Mouse (Mus musculus): Measurements from ENCODE around the gene Cd70. TPM values are rescaled to one million over a fixed set of nuclear protein-coding genes. Genes with fewer than 3 reads are reported as not detected.
"Not testable (repeated sequence)": the region's sequence is repeated elsewhere in the genome, so short reads cannot be mapped to it uniquely, and the experiment has no call there.

Cd70 gene
- polyA plus RNA-seq, 1 experiment, result 0.66 TPM

- no peak for DNase-seq (ENCODE audit: extremely low spot score in 1 of 2, low spot score in 1 of 2)
These were observed 13.9 kb downstream of the Cd70 start for GRCm38 (mm10) chr17:57135635-57136034.

GRCm38 (mm10) chr17:57134693-57135092, 14.9 kb downstream of the Cd70 start:
- DNase-seq (ENCODE audit: extremely low spot score in 1 of 2, low spot score in 1 of 2), result no peak

- not testable (repeated sequence) for DNase-seq (ENCODE audit: extremely low spot score in 1 of 2, low spot score in 1 of 2)
These were observed 15.6 kb downstream of the Cd70 start for GRCm38 (mm10) chr17:57134021-57134420.

DNA sequence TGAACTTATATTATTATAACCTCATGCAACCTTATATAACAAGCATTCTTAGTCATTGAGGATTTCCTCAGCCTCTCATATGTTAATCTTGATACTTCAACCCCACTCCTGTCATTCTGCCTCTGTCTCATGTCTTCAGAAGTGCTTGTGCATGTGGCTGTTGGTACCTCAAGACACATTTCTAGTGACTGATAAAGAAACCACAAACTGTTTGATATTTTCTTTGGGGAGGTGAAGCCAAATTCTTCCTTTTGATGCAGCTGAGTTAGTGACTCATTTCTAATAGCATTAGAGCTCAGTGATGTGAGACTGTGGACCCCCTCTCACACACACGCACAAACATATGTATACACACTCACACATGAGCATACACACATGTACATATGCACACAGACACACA, 17.8 kb downstream of the Cd70 start:
- no peak for DNase-seq (ENCODE audit: extremely low spot score in 1 of 2, low spot score in 1 of 2)

DNA sequence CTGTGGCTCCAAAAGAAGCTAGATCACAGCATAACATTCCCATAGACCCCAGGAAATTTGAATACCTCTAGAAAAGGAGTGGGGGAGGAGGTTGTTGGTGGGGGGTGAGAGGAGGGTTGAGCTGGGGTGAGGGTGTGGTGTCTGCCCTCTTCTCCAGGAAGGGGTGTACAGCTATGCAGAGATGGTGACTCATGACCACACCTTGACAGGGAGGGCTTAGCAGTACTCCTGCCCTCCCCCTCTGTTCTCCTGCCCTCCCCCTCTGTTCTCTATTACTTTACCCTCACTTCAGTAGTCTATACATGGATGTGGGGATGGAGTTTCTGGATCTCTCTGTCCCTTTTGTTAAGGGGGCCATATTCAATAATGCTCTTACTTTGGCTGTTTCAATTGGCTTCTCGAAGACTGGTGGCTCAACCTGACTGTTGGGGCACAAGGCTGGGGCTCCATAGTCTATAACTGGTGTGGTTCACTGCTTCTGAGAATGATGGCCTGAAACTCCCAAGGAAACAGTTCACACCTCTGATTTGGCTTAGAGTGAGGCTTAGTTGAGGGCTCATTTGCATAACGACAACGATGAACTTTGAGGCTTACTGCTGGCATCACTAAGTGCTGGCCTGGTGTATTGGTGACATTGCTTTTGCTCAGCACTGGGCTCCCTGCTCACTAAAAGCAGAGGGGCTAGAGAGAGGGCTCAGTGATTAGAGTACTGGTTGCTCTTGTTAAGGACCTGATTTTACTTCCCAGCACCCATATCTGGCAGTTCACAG, 23.5 kb downstream of the Cd70 start:
- DNase-seq (ENCODE audit: extremely low spot score in 1 of 2, low spot score in 1 of 2), result no peak

DNA sequence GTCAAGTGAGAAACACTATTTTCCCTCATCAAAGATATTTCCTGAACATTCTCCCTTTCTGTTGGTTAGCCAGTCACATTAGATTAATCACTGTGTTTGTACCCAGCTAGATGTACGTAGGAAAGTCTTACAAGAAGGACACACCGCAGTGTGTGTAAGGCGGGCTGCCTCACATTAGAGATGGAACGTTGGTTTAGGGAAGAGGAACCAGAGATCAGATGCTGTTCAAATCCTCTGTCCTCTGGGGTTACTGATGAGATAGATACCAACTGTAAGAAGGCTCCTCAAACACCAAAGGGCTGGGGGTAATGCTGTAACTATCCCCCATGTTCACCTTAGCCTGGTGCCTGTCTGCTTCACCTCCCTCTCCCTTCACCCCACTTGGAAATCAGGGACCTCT, 24.8 kb downstream of the Cd70 start:
- no peak for DNase-seq (ENCODE audit: extremely low spot score in 1 of 2, low spot score in 1 of 2)

DNA sequence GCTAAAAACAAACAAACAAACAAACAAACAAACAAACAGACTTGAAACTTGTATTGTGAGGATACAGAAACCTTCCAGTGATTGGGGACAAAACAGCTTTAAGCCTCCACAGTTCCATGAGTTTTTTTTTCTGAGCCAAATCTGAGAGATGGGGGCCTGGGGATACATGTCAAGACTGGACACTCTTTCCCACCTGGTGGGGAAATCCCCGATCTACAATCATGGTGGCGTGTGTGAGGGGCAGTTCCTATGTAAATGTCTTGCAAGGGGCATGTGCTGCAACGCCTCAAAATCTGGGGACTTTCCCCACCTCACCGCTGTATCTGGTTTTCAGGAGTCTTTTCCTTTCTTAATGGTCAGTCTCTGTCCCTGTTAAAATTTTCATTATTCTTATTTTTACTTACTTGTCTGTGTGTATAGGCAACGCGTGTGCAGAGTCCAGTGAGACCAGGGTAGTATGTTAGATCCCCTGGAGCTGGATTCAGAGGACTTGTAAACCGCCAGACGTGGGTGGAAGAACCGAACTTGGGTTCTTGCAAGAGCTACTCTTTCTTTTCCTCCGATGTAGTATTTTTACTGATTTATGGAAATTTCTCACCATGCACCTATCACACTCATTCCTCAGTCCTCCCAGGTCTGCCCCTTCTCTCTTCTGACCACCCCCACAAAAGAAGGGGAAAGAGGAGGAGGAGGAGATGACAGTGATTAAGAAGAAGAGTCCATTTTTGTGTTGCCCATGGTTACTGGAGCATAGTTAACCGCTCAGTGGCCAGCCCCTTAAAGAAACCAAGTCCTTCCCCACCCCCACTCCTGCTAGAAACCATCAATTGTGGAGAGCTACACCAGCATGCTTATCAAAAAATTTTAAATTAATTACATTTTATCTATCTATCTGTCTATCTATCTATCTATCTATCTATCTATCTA, 26.1 kb downstream of the Cd70 start:
- DNase-seq (ENCODE audit: extremely low spot score in 1 of 2, low spot score in 1 of 2), result no peak

DNA sequence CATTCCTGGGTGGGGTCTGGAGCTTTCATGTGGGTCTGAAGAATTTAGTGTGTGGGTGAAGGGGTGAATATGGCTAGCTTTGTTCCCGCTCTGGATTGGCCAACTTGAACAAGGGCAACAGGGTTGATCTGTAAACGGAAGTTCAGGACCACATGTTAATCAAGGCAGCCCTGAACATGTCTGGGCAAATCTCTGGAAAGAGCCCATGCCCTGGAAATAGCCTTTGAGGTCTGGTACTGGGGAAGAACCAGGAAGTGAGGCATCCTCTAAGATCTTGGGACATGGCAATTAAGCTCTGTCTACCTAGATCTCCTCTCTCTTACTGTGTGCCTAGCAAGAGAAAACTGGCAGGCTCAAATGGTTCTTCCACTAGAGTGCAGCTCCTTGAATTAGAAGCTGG, 27.7 kb downstream of the Cd70 start:
- DNase-seq (ENCODE audit: extremely low spot score in 1 of 2, low spot score in 1 of 2), result no peak

DNA sequence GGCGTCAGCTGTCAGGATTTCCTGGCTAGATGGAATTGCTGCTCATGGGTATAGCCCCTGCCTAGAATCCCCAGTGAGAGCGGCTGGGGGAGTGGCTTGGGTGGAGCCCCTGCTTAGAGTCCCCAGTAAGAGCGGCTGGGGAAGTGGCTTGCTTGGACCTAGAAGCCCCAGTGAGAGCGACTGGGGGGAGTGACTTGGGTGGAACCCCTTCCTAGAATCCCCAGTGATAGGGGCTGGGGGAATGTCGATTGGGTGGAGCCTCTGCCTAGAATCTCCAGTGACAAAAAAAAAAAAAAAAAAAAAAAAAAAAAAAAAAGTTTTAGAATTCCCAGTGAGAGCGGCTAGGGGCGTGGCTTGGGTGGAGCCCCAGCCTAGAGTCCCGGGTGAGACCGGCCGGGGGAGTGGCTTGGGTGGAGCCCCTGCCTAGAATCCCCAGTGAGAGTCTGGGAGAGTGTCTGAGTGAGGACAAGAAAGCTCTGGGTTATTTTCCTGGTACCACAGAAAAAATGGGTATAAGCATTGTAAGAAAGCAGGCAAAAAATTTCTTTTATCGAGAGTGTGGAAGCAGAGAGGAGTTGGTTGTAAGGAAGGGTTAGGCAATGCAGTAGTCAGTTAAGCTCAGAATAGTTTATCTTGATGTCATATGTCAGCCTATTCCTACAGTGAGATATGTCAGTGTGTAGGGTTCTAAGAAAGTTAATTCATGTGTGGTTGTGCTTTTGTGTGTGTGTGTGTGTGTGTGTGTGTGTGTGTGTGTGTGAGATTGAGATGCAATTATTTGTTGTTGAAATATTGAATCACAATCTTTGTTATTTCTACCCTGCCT, 30.8 kb downstream of the Cd70 start:
- no peak for DNase-seq (ENCODE audit: extremely low spot score in 1 of 2, low spot score in 1 of 2)

DNA sequence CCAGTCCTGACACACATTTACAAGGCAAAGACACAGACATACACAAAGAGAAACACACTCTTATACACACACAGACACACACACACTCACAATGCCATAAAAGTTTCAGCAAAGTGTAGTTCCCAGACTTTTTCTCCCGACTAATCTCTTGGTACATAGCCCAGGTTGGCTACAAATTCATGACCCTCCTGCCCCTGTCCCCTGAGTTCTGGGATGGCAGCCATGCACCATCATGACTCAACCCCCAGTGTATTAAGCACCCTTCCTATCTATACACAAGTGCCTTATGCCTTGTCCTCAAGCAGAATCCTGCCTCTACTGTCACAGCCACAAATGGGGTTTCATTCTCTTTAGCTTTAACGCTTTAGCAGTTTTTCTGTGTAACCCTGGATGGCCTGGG, 32.8 kb downstream of the Cd70 start:
- DNase-seq (ENCODE audit: extremely low spot score in 1 of 2, low spot score in 1 of 2), result no peak

- no peak for DNase-seq (ENCODE audit: extremely low spot score in 1 of 2, low spot score in 1 of 2)
These were observed 36.7 kb downstream of the Cd70 start for GRCm38 (mm10) chr17:57112768-57113474.

DNA sequence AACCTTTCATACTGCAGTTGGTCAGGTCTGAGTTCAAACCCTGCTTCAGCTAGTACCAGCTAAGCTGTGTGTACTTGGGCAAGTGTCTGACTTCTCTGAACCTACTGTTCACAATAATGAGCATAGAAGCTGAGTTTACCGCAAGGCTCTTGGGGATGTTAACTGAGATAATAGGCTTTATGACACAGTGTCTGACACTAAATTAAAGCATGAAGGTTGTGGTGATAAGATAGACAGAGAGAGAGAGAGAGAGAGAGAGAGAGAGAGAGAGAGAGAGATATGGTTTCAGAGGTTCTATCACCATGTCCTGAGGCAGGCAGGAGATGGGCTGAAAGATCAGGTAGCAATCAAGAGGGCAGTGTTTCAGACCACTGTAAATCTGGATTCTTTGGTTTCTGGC, 39.6 kb downstream of the Cd70 start:
- DNase-seq (ENCODE audit: extremely low spot score in 1 of 2, low spot score in 1 of 2), result no peak

- no peak for DNase-seq (ENCODE audit: extremely low spot score in 1 of 2, low spot score in 1 of 2)
These were observed 40.9 kb downstream of the Cd70 start for GRCm38 (mm10) chr17:57108666-57109171.

DNA sequence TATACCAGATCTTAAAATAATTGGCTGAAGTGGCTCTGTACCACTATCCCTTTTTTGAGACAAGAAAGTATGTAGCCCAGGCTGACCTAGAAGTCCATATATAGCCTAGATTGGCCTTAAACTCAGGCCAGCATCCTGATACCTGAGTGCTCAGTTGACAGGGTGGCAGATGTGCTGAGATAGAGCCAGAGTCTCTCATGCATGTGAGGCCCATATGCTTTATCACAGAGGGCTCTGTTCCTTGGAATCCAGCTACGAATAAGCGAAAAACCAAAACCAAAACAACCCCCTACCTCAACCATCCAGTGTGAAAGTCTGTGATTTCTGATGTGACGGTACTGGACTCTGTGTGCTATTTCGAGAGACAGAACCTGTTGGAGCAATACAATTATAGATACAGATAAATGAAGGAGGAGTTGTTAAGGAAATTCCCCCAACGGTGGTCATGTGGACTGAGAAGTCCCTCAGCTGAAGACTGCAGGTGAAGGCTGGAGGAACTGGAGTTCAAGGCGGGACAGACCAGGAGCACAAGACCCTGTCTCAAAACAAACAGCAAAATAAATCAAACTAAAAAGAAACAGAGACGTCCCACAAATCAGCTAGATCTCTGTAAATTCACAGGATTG, 41.4 kb downstream of the Cd70 start:
- DNase-seq (ENCODE audit: extremely low spot score in 1 of 2, low spot score in 1 of 2), result no peak

DNA sequence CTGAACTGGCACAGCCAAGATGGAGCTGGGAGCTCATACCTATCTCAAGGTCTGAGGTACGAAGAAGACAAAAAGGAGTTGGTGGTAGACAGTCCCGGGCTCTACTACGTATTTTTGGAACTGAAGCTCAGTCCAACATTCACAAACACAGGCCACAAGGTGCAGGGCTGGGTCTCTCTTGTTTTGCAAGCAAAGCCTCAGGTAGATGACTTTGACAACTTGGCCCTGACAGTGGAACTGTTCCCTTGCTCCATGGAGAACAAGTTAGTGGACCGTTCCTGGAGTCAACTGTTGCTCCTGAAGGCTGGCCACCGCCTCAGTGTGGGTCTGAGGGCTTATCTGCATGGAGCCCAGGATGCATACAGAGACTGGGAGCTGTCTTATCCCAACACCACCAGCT, 42.5 kb downstream of the Cd70 start:
- no peak for DNase-seq (ENCODE audit: extremely low spot score in 1 of 2, low spot score in 1 of 2)

- no peak for DNase-seq (ENCODE audit: extremely low spot score in 1 of 2, low spot score in 1 of 2)
These were observed 43.6 kb downstream of the Cd70 start for GRCm38 (mm10) chr17:57106035-57106368.

- no peak for DNase-seq (ENCODE audit: extremely low spot score in 1 of 2, low spot score in 1 of 2)
These were observed 44.2 kb downstream of the Cd70 start, which contains the start of gene Tnfsf9 for GRCm38 (mm10) chr17:57105181-57106034. Tnfsf9 (plus strand) TSS chr17:57105325.

- DNase-seq (ENCODE audit: extremely low spot score in 1 of 2, low spot score in 1 of 2), result no peak
These were observed 45.1 kb downstream of the Cd70 start for GRCm38 (mm10) chr17:57104496-57104895.

- no peak for DNase-seq (ENCODE audit: extremely low spot score in 1 of 2, low spot score in 1 of 2)
These were observed 47.3 kb downstream of the Cd70 start for GRCm38 (mm10) chr17:57102276-57102675.

Data from frontal cortex, adult 2 months (tissue).